Mouse (Mus musculus) colon, adult 2 months (tissue): Measurements from ENCODE around the gene BC053393. TPM values are rescaled to one million over a fixed set of nuclear protein-coding genes. Genes with fewer than 3 reads are reported as not detected.

Experiments
- polyA plus RNA-seq: library from polyadenylated mRNA; depleted of rRNA; stranded (reverse); fragments of >200 nt; gene quantifications from 2 replicates; pipeline ENCODE4 v1.2.3, GENCODE M21; 2012; rRNA removed

The BC053393 gene
- not detected in 2 replicates for polyA plus RNA-seq

DNA sequence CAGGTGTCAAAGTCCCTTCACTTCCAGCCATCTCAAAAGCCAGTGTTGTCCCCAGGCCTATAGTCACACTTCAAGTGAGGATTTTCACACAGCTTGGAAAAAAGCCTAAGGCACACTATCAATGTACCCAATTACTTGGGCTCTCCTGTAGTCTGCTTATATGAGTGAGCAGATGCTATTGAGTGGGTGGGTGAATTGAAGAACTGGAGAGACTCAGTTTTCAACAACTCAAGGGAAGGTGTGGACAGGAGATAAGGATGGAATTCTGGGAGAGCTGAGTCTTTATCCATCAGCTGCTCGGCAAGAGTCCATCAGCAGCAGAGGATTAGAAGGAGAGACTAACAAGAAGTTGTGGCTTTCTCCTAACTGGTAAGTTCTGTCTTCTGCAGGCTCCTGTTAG, at the start of gene BC053393:
Gene BC053393 (plus strand): TSS at position 210 of the 400 bp plus-strand sequence.

GRCm38 (mm10) chr11:46523912-46524311, 47.4 kb upstream of the BC053393 start, which contains the start of gene Gm12169:
Gene Gm12169 (plus strand): TSS chr11:46524212.

DNA sequence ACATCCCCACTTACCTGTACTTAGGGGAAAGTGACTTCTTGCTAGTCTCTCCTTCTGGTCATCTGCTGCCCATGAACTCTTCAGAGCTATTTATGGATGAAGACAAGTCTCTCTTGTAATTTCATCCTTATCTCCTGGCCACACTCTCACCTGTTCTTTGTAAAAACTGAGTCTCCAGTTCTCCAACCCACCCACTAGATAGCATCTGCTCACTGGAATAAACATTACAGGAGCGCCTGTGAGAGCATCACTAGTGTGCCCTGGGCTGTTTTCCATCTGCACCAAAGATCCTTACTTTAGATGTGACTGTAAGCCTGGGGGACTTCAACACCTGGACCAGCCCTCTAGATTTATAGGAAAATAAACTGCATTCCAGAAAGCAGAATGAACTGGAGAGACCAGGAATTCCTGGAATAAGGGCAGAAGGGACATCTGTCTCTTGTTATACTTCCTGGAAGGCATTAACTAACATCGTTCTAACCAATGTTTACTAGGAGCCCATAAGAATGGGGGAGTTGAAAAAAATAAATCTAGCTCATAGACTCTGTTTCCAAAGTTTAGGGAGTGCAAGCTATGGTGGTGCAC, 58.0 kb downstream of the BC053393 start, which contains the start of gene Dppa1:
Gene Dppa1 (minus strand): TSS at position 51 of the 585 bp plus-strand sequence.

Other genes starting within 250 kb of the BC053393 start
- gene Itk, start 182.0 kb upstream of the BC053393 start, polyA plus RNA-seq, result 0.49 and 0.62 TPM in 2 replicates
- 0.10 TPM in 1 of 2 replicates, not detected in the other for gene Fam71b, start 175.0 kb upstream of the BC053393 start, polyA plus RNA-seq
- gene Med7, start 134.6 kb upstream of the BC053393 start, polyA plus RNA-seq, result 15.1 and 16.3 TPM in 2 replicates
- gene Havcr2, start 116.6 kb upstream of the BC053393 start, polyA plus RNA-seq, result 0.31 and 0.35 TPM in 2 replicates
- not detected in 2 replicates for gene Gm12169, start 47.3 kb upstream of the BC053393 start, polyA plus RNA-seq
- not detected in 2 replicates for gene Dppa1, start 57.7 kb downstream of the BC053393 start, polyA plus RNA-seq
- 0.34 TPM in 1 of 2 replicates, not detected in the other for gene Timd2, start 135.5 kb downstream of the BC053393 start, polyA plus RNA-seq
- gene Havcr1, start 163.5 kb downstream of the BC053393 start, polyA plus RNA-seq, result not detected in 2 replicates
- 0.26 and 0.59 TPM in 2 replicates for gene Timd4, start 239.3 kb downstream of the BC053393 start, polyA plus RNA-seq